Mouse (Mus musculus) kidney, adult 2 months (tissue): ENCODE data around the gene Gm4969. TPM values are rescaled to one million over a fixed set of nuclear protein-coding genes. Genes with fewer than 3 reads are reported as not detected.

ENCODE experiments used
- DNase-seq: peaks from one replicate; pipeline ENCODE4 v3.0.0; 2021
- H3K27ac ChIP-seq: fragments of 200-500 bp; 2 replicates; pipeline ENCODE4 v1.5.1; 2012; ENCODE audit warnings: low read depth, low read length, control low read depth, inconsistent platforms; ENCODE audit not compliant: insufficient read depth
- H3K27me3 ChIP-seq: fragments of 200-500 bp; replicated peaks from 2 replicates; pipeline ENCODE4 v1.6.1; 2012; ENCODE audit warnings: mild to moderate bottlenecking, moderate library complexity, low read length, inconsistent platforms; ENCODE audit not compliant: control insufficient read depth, insufficient read depth
- H3K36me3 ChIP-seq: fragments of 200-500 bp; 2 replicates; pipeline ENCODE4 v1.6.1; 2012; ENCODE audit warnings: mild to moderate bottlenecking, moderate library complexity, low read length, inconsistent platforms; ENCODE audit not compliant: control insufficient read depth, insufficient read depth
- H3K4me1 ChIP-seq: fragments of 200-500 bp; 2 replicates; pipeline ENCODE4 v1.6.1; 2011; ENCODE audit warnings: low read length; ENCODE audit not compliant: control insufficient read depth, insufficient read depth
- H3K4me3 ChIP-seq: fragments of 200-500 bp; 2 replicates; pipeline ENCODE4 v1.5.1; 2011; ENCODE audit warnings: mild to moderate bottlenecking, low read depth, low read length, control low read depth; ENCODE audit not compliant: insufficient read depth
- CTCF ChIP-seq: fragments of 200-500 bp; conservative IDR thresholded peaks from 2 replicates; pipeline ENCODE4 v1.5.1; 2011; ENCODE audit warnings: low read depth, mild to moderate bottlenecking, control low read depth, low read length, moderate library complexity, mixed read lengths; ENCODE audit not compliant: insufficient read depth, insufficient read length
- POLR2A ChIP-seq: fragments of 200-500 bp; IDR thresholded peaks from one replicate; pipeline ENCODE4 v1.6.1; 2011; ENCODE audit warnings: low read depth, low read length, control low read depth
- WGBS: fragments of 180-500 bp; shearing (Covaris S2); methylation state at CpG from one replicate; pipeline ENCODE4 v1.1.7; 2018; 5-methylcytosine and 5-hydroxymethylcytosine counted together
- polyA plus RNA-seq: library from polyadenylated mRNA; depleted of rRNA; stranded (reverse); fragments of >200 nt; gene quantifications from 2 replicates; pipeline ENCODE4 v1.2.3, GENCODE M21; 2012

Gm4969 gene
- polyA plus RNA-seq, 1 experiment = 0.03 TPM

- under 1% methylated on average over 45 of the region's 45 CpGs for WGBS
- Histone ChIP-seq H3K4me3 (peak overlapping the region; percentile 75), H3K27ac (peak overlapping the region; percentile 95), H3K4me1 (no peaks in the 10 kb centered on the region), H3K36me3 (no peaks in the 10 kb centered on the region), H3K27me3 (no peaks in the 10 kb centered on the region)
- peak; percentile 99 for DNase-seq
- TF ChIP-seq POLR2A = peak; percentile 69
- no peak for TF ChIP-seq CTCF
Observed at GRCm38 (mm10) chr7:19093537-19094385, 24.4 kb downstream of the Gm4969 start.

- H3K4me1 ChIP-seq = no peaks in the 10 kb centered on the region
- WGBS = under 1% methylated on average over 15 of the region's 15 CpGs
- H3K36me3 ChIP-seq = no peaks in the 10 kb centered on the region
- H3K4me3 ChIP-seq = peak overlapping the region; percentile 35
- TF ChIP-seq POLR2A (no peak), CTCF (peak; percentile 81)
- H3K27ac ChIP-seq = peak overlapping the region; percentile 17; the same call in 1 of the 2 replicates
- no peaks in the 10 kb centered on the region for H3K27me3 ChIP-seq
- DNase-seq = peak; percentile 91
Observed at GRCm38 (mm10) chr7:19093174-19093521, 25.0 kb downstream of the Gm4969 start.

- Histone ChIP-seq H3K27ac (no peak overlapping the region), H3K4me3 (peak overlapping the region; percentile 39), H3K4me1 (no peaks in the 10 kb centered on the region), H3K36me3 (no peaks in the 10 kb centered on the region), H3K27me3 (no peaks in the 10 kb centered on the region)
- TF ChIP-seq CTCF = no peak
- DNase-seq = peak; percentile 73
- 20% methylated on average over 38 of the region's 38 CpGs for WGBS
Observed at GRCm38 (mm10) chr7:19092381-19093173, 25.6 kb downstream of the Gm4969 start.

- Histone ChIP-seq H3K27ac (no peak overlapping the region), H3K4me1 (no peaks in the 10 kb centered on the region), H3K36me3 (no peaks in the 10 kb centered on the region), H3K27me3 (no peaks in the 10 kb centered on the region), H3K4me3 (no peak overlapping the region)
- no peak for DNase-seq
- 74% methylated on average over 17 of the region's 17 CpGs for WGBS
- TF ChIP-seq CTCF (no peak), POLR2A (no peak)
Observed at GRCm38 (mm10) chr7:19091913-19092312, 26.3 kb downstream of the Gm4969 start.

GRCm38 (mm10) chr7:19088813-19089212, 29.4 kb downstream of the Gm4969 start:
- no peaks in the 10 kb centered on the region for H3K36me3 ChIP-seq
- peak; percentile 64 for DNase-seq
- 0 out of 2 replicates have a peak, but pooled peaks cover 4% of the 10 kb centered on the region for H3K4me1 ChIP-seq
- H3K27ac ChIP-seq = no peak overlapping the region
- H3K27me3 ChIP-seq = no peaks in the 10 kb centered on the region
- no peak for TF ChIP-seq POLR2A
- TF ChIP-seq CTCF = peak; percentile 73
- no peak overlapping the region for H3K4me3 ChIP-seq
- 42% methylated on average over 10 of the region's 10 CpGs for WGBS

GRCm38 (mm10) chr7:19086760-19087159, 31.4 kb downstream of the Gm4969 start:
- peaks cover 4% of the 10 kb centered on the region; the same call in 1 of the 2 replicates for H3K4me1 ChIP-seq
- no peak overlapping the region for H3K4me3 ChIP-seq
- DNase-seq = no peak
- no peaks in the 10 kb centered on the region for H3K36me3 ChIP-seq
- H3K27me3 ChIP-seq = no peaks in the 10 kb centered on the region
- TF ChIP-seq CTCF (no peak), POLR2A (no peak)
- H3K27ac ChIP-seq = no peak overlapping the region
- 78% methylated on average over 18 of the region's 18 CpGs for WGBS

- Histone ChIP-seq H3K27ac (no peak overlapping the region), H3K4me1 (peaks cover 4% of the 10 kb centered on the region; the same call in 1 of the 2 replicates), H3K36me3 (no peaks in the 10 kb centered on the region), H3K27me3 (no peaks in the 10 kb centered on the region), H3K4me3 (peak overlapping the region; percentile 1; the same call in 1 of the 2 replicates)
- 17% methylated on average over 14 of the region's 14 CpGs for WGBS
- peak; percentile 67 for DNase-seq
- TF ChIP-seq POLR2A (no peak), CTCF (no peak)
Observed at GRCm38 (mm10) chr7:19086042-19086441, 32.1 kb downstream of the Gm4969 start.
